Mouse (Mus musculus): ENCODE results near the gene Sowaha. TPM values are rescaled to one million over a fixed set of nuclear protein-coding genes. Genes with fewer than 3 reads are reported as not detected.

Gene Sowaha
- under 1 TPM; 0.07 TPM for total RNA-seq (2021)
- long read RNA-seq, experiment 1, partial matches to known transcripts = 0 of 1 reads
- long read RNA-seq, experiment 1, other reads (novel, unspliced or antisense) = 0 of 1 reads
- long read RNA-seq, experiment 2, partial matches to known transcripts = 0 of 1 reads
- long read RNA-seq, experiment 2, other reads (novel, unspliced or antisense) = 0 of 1 reads

GRCm38 (mm10) chr11:53479783-53480301, at the start of gene Sowaha, which contains the start of gene Gm9945:
Gene Sowaha, minus strand, starts transcription at chr11:53480274.
Gene Gm9945, plus strand, starts transcription at chr11:53480166.
- no peak for DNase-seq (ENCODE audit: low spot score)

- DNase-seq (ENCODE audit: low spot score) = peak; percentile 81
These were observed 49.1 kb upstream of the Sowaha start for GRCm38 (mm10) chr11:53529253-53529557.

GRCm38 (mm10) chr11:53528397-53529252, 48.6 kb upstream of the Sowaha start:
- DNase-seq (ENCODE audit: low spot score) = no peak

GRCm38 (mm10) chr11:53525461-53525860, 45.4 kb upstream of the Sowaha start:
- DNase-seq (ENCODE audit: low spot score) = peak; percentile 56

- DNase-seq (ENCODE audit: low spot score) = no peak
These were observed 44.8 kb upstream of the Sowaha start for GRCm38 (mm10) chr11:53524905-53525304.

GRCm38 (mm10) chr11:53523545-53524405, 43.7 kb upstream of the Sowaha start:
- DNase-seq (ENCODE audit: low spot score) = no peak

- no peak for DNase-seq (ENCODE audit: low spot score)
These were observed 42.9 kb upstream of the Sowaha start for GRCm38 (mm10) chr11:53522930-53523329.

GRCm38 (mm10) chr11:53522362-53522761, 42.3 kb upstream of the Sowaha start:
- no peak for DNase-seq (ENCODE audit: low spot score)

GRCm38 (mm10) chr11:53521821-53522131, 41.7 kb upstream of the Sowaha start:
- peak; percentile 66 for DNase-seq (ENCODE audit: low spot score)

GRCm38 (mm10) chr11:53521120-53521820, 41.2 kb upstream of the Sowaha start:
- DNase-seq (ENCODE audit: low spot score) = no peak

- DNase-seq (ENCODE audit: low spot score) = peak; percentile 73
These were observed 40.3 kb upstream of the Sowaha start for GRCm38 (mm10) chr11:53520122-53520978.

GRCm38 (mm10) chr11:53519207-53520121, 39.4 kb upstream of the Sowaha start, which contains the start of gene Sept8:
Gene Sept8, plus strand, starts transcription at chr11:53519257.
- peak; percentile 54 for DNase-seq (ENCODE audit: low spot score)

- DNase-seq (ENCODE audit: low spot score) = no peak
These were observed 38.7 kb upstream of the Sowaha start for GRCm38 (mm10) chr11:53518759-53519158.

GRCm38 (mm10) chr11:53516775-53517627, 36.9 kb upstream of the Sowaha start:
- DNase-seq (ENCODE audit: low spot score) = no peak

- DNase-seq (ENCODE audit: low spot score) = no peak
These were observed 30.3 kb upstream of the Sowaha start for GRCm38 (mm10) chr11:53510351-53510750.

GRCm38 (mm10) chr11:53508591-53508990, 28.5 kb upstream of the Sowaha start:
- DNase-seq (ENCODE audit: low spot score) = peak; percentile 38

- DNase-seq (ENCODE audit: low spot score) = peak; percentile 82
These were observed 28.1 kb upstream of the Sowaha start for GRCm38 (mm10) chr11:53508152-53508551.
